Mouse (Mus musculus) lung, postnatal 0 days (tissue): ENCODE results near the gene Pik3cd.

Experiments
- CTCF ChIP-seq: IDR thresholded peaks from 2 replicates; pipeline ENCODE4 v1.5.1; 2016; ENCODE audit warnings: antibody characterized with exemption, mild to moderate bottlenecking
- EP300 ChIP-seq: IDR thresholded peaks from 2 replicates; pipeline ENCODE4 v1.6.1; 2016; ENCODE audit warnings: antibody characterized with exemption, mild to moderate bottlenecking, control low read depth

DNA sequence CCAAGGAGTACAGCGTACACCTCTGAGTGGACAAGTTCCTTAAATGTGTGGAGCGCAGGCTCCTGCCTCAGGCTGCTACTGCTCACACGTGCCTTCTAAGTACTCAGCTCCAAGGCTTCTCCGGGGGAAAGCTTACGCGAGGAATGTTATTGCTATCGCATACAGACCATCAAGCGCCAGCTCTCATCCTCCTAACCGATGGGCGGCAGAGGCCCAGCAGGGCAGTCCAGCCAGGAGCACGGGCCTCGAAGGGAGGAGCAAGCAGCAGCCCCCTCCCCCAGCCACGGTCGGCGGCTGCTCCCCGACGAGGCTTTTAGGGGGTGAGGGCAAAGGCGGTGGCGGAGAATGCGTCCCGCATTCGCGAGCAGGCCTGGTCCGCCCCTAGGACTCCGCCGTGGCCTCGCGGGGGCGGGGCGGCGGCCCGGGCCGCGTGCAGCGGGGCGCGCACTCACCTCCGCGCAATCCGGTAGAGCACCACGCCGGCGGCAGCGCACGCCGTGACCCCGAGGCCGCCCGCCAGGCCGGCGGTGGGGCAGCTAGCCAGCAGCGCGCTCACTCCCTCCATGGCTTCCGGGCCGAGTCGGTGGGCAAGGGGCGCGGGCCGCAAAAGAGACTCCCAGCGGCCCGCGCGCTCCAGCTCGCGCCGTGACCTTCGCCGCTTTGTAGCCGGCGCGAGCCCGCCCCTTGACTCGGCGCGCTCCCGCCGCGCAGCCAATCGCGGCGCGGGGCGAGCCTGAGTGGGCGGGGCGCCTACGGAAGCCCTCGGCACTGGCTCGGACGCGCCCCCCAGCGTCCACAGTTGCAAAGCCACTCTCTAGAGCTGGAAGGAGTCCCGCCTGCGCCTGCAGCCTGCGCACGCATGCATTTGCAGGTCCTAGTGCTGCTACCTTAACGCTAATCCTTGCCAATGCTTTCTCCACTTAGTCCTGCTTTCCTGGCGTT lies 35.3 kb upstream of the Pik3cd start, which contains the start of gene Tmem201:
- TF ChIP-seq CTCF, result peak; percentile 88
- TF ChIP-seq EP300, result no peak
